Mouse (Mus musculus) testis, adult 2 months (tissue): Measurements from ENCODE around the gene H2-Ob.

Experiments
- CTCF ChIP-seq: fragments of 200-500 bp; IDR thresholded peaks from 2 replicates; pipeline ENCODE4 v1.5.1; 2012; ENCODE audit warnings: low read depth, mild to moderate bottlenecking, inconsistent platforms, low read length, moderate library complexity; ENCODE audit not compliant: control insufficient read depth, insufficient read depth, insufficient replicate concordance
- POLR2A ChIP-seq: fragments of 200-500 bp; IDR thresholded peaks from 2 replicates; pipeline ENCODE4 v1.6.1; 2012; ENCODE audit warnings: low read depth, mild to moderate bottlenecking, inconsistent platforms, low read length, moderate library complexity; ENCODE audit not compliant: control insufficient read depth

- TF ChIP-seq POLR2A (no peak), CTCF (no peak)
These were observed 54.8 kb downstream of the H2-Ob start for GRCm38 (mm10) chr17:34293533-34293932.
